Mouse (Mus musculus): ENCODE measurements around the gene Gm20388.

DNA sequence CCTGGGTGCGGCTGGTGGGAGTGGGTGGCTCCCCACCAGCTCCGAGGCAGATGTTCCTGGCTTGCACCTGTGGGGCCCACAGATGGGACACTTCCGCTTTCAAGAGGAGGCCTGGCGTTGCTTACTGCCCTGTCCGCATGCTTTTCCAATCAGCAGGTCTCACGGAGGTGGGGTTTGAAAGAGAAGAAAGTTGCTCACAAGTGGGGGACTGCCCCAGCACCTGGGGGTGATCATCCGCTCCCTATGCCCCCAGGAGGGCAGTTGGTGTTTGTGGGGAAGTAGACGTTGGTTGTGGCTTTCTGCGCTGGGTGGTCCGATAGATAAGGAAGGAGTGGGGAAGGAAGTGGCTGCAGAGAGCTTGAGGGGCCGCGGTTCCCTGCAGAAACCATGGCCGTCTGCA, 2790.0 kb downstream of the Gm20388 start:
- TF ChIP-seq GATA1 (IDR thresholded peaks at IDR 0.05; ENCODE audit: low read length) (no peak), TAL1 (IDR thresholded peaks at IDR 0.05; ENCODE audit: low read length) (no peak)

Measured in erythroblast, embryonic 14.5 days (primary cell).